Mouse (Mus musculus) frontal cortex, postnatal 25 days (tissue): ENCODE data around the gene Map3k3.
A peak's percentile ranks its signal among the peaks of the same experiment; 100 is the strongest.
"Not testable (repeated sequence)": the region's sequence is repeated elsewhere in the genome, so short reads cannot be mapped to it uniquely, and the experiment has no call there.

Source experiments
- DNase-seq, 2 experiments: peaks; one replicate each; pipeline ENCODE4 v3.0.0; 2022; ENCODE audit warnings: low spot score in 2 of 2

The Map3k3 gene

GRCm38 (mm10) chr11:106076321-106076720 lies 8.1 kb upstream of the Map3k3 start:
- DNase-seq, result peak; percentile 20 to 35

DNA sequence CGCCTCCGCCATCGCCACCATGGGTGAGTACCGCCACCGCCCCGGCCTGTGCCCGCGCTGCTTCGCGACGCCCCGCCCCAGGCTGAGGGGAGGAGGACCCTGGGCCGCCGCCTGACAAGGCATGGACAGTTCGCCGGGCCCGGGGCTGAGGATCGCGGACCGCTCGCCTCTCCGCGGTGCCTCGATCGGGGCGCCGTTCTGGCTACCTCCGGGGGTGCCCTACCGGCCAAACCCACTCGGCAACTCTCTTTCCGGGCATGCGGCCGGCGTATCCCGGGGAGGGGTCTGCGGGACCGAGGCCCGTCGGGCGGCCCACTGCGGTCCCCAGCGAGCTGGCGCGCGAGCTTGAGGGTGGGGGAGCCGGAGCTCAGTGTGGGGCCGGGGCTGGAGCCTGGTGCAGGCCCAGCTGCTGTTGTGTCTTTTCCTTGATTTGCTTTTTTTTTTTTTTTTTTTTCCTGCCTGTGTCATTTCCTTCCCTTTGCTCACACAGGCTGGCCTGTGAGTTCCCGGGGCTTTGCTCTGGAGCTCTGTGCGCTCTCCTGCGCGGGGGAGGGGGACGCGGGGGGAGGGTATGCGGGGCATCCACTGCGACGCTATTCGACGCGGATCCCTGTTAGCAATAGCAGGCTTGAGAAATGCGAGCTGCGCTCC lies 623 bp downstream of the Map3k3 start:
- DNase-seq, result peak; percentile 37 to 38

DNA sequence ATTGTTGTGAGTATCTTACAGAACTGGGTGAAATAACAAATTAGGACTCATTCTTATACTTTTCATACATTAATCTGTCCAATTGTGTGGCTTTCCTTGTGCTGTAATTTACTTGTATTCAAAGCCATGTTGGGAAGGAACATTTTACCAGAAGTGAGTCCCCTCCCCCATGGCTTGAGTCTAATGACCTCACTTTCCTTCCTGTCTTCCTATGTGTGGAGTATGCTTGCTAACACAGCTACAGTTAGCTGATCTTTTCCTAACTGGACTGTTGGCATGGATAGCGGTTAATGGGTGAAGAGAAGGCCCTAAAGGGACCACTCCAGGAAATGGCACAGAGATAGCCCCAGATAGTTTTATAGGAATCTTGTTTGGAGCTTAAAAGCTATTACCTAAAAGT lies 13.8 kb downstream of the Map3k3 start:
- DNase-seq, result no peak

GRCm38 (mm10) chr11:106102866-106103265 lies 18.5 kb downstream of the Map3k3 start:
- DNase-seq, result no peak

DNA sequence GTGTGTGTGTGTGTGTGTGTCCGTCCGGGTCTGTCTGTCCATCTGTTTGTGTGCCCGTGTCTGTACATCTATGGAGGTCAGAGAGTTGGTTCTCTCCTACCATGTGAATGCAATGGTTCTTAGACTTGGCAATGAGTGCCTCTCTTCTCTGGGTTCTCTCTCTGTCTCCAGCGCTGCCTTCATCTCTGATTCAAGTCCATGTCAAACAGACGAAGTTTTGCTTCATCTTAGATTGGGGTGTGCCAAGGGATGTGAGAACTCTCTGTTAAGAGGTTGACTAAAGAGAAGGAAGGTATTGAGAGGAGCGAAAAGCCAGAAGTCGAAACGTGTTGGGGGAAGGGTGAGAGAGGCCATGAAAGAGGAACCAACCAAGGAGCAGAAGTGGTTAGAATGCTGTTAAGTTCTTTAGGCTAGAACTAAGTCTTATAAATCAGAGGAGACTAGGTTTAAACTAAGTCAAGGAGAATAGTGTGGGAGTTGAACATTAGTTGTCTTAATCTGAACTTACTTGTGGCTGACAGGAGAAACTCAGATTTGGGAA lies 21.7 kb downstream of the Map3k3 start:
- DNase-seq, result no peak

DNA sequence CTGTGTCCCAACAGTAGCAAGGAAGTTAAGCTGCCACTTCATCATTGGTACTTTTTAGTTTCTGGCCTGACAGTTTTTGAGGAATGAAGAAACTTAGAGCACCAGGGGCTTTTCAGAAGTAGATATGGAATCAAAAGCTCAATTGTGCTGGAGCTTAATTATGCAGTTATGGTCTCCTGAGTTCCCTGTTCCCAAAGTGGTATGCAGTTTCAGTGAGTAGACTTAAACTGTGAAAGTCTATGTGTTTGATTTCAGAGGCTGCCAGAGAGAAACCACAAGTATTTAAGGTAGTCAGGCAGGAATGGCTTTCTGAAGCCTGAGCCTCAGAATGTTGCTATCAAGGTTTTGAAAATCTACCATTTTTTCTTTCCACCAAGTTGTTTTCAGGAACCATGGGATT lies 27.3 kb downstream of the Map3k3 start:
- no peak for DNase-seq

DNA sequence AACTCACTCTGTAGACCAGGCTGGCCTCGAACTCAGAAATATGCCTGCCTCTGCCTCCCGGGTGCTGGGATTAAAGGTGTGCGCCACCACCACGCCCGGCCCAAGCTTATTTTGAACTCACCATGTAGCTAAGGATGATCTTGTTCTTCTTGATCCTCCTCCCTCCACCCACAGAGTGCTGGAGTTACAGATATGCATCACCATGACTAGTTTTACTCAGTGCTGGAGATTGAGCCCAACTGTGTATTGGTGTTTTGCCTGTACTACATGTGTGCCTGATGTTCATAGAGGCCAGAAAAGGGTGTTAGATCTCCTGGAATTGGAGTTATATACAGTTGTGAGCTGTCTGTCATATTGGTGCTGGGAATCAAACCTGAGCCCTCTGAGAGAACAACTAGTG lies 37.8 kb downstream of the Map3k3 start:
- no peak for DNase-seq

DNA sequence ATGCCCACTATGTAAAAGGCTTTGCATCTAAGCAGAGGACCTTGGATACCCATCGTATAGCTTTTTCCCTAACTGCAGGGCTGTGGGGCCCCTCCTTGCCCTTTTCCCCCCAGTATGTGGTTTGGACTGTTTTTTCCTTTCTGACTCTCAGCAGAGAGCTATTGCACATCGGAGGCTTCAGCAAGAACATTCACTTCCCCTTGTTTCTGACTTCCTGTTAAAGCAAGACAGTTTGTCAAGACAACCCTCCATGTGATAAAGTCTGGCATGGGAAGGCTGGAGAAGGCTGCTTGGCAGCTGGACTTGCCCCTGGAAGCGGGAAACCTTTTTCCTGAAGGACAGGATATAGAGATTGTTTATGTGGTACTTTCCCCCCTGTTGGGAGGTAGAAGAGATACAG lies 38.3 kb downstream of the Map3k3 start:
- DNase-seq, result no peak

- no peak for DNase-seq
These were observed 40.4 kb downstream of the Map3k3 start for GRCm38 (mm10) chr11:106124784-106125183.

- no peak for DNase-seq
These were observed 41.4 kb downstream of the Map3k3 start for GRCm38 (mm10) chr11:106125827-106126226.

GRCm38 (mm10) chr11:106126727-106127373 lies 42.4 kb downstream of the Map3k3 start:
- not testable (repeated sequence) for DNase-seq

GRCm38 (mm10) chr11:106129477-106129876 lies 45.1 kb downstream of the Map3k3 start:
- no peak for DNase-seq

DNA sequence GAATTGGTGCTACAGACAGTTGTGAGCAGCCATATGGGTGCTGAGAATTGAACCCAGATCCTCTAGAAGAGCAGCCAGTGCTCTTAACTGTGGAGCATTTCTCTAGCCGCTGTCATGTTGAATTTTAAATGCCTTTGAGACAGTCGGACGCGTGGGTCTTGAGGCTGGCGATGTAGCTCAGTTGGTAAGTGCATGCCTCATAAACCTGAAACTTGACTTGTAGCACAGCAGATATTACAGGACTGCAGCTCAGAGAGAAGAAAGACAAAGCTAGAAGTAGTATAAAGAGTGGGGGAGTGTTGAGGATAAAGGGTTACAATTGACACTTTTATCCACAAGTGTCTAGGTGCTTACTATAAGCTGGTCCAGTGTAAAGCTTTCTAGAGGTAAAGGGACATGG lies 48.1 kb downstream of the Map3k3 start:
- DNase-seq, result no peak

- peak in 1 of 2 experiments; percentile 29 for DNase-seq
These were observed 50.4 kb downstream of the Map3k3 start for GRCm38 (mm10) chr11:106134580-106135528.

GRCm38 (mm10) chr11:106151219-106151618 lies 66.8 kb downstream of the Map3k3 start:
- DNase-seq, result no peak

DNA sequence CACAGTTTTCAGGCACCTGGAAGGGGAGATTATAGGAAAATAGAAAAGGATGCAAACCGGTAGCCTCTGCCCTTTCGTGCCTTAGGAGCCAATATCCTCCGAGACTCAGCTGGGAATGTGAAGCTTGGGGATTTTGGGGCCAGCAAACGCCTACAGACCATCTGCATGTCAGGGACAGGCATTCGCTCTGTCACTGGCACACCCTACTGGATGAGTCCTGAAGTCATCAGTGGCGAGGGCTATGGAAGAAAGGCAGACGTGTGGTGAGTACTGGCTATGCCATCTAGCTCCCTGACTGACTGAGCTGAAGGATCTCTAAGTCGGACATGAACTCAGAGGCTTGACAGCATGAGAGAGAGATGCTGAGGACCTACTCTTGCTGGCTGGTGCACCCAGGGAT lies 67.7 kb downstream of the Map3k3 start:
- DNase-seq, result peak in 1 of 2 experiments; percentile 26

DNA sequence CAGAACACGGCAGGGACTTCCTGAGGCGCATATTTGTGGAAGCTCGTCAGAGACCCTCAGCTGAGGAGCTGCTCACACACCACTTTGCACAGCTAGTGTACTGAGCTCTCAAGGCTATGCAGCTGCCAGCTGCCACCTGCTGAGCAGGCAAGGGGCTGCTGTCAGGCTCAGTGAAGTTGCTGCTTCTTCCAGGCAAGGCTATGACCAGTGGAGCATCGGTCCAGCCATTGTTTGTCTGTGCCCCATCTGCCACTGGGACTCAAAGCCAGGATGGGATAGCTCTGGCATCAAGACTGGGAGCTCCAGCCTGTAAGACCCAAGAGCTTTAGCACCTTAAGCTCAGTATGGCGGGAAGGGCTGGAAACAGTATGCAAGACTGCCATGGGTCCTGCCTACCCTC lies 69.7 kb downstream of the Map3k3 start:
- no peak for DNase-seq

GRCm38 (mm10) chr11:106154770-106155169 lies 70.4 kb downstream of the Map3k3 start:
- DNase-seq, result no peak

GRCm38 (mm10) chr11:106155761-106156160 lies 71.3 kb downstream of the Map3k3 start:
- no peak for DNase-seq

DNA sequence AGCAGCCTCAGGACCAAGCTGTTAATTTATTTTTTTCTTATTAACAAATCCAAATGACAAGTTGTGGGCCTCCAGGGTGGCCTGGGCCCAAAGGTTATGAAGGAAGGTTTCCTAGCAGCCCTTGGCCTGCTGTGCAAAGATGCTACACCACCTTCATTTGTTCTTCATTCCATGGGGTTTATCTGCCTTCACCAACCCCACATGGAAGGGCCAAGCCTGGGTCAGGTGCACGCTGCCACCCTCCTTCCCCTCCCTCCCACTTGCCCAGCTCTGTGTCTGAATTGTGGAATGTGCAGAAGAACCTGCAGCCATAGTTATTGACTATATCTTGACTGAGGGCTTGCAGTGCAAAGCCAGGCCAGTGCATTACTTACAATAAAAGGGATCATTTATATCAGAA lies 71.8 kb downstream of the Map3k3 start:
- no peak for DNase-seq

GRCm38 (mm10) chr11:106157154-106157553 lies 72.7 kb downstream of the Map3k3 start:
- no peak for DNase-seq
